Mouse (Mus musculus) forebrain, embryonic 13.5 days (tissue): Measurements from ENCODE around the gene Cdhr3. TPM values are rescaled to one million over a fixed set of nuclear protein-coding genes. Genes with fewer than 3 reads are reported as not detected.

Source experiments
- ATAC-seq: fragments of 200-750 bp; cut with Nextera tagmentation; 2 replicates; pipeline ENCODE4 v1.8.0; 2017
- H3K27ac ChIP-seq: fragments of 300-500 bp; sonication (generic); 2 replicates; pipeline ENCODE4 v1.5.1; 2015; ENCODE audit warnings: inconsistent platforms, mild to moderate bottlenecking, moderate library complexity
- H3K27me3 ChIP-seq: fragments of 300-500 bp; sonication (generic); 2 replicates; pipeline ENCODE4 v1.6.1; 2015; ENCODE audit warnings: mild to moderate bottlenecking, inconsistent platforms
- H3K36me3 ChIP-seq: fragments of 300-500 bp; sonication (generic); 2 replicates; pipeline ENCODE4 v1.6.1; 2015; ENCODE audit warnings: mild to moderate bottlenecking, inconsistent platforms; ENCODE audit not compliant: poor library complexity, severe bottlenecking
- H3K4me1 ChIP-seq: fragments of 300-500 bp; sonication (generic); 2 replicates; pipeline ENCODE4 v1.6.1; 2015; ENCODE audit warnings: inconsistent platforms
- H3K4me2 ChIP-seq: fragments of 300-500 bp; sonication (generic); 2 replicates; pipeline ENCODE4 v1.6.1; 2015; ENCODE audit warnings: inconsistent platforms, mild to moderate bottlenecking, moderate library complexity
- H3K4me3 ChIP-seq: fragments of 300-500 bp; sonication (generic); 2 replicates; pipeline ENCODE4 v1.5.1; 2015; ENCODE audit warnings: mild to moderate bottlenecking, inconsistent platforms
- H3K9ac ChIP-seq: fragments of 300-500 bp; sonication (generic); 2 replicates; pipeline ENCODE4 v1.6.1; 2015; ENCODE audit warnings: mild to moderate bottlenecking, inconsistent platforms
- H3K9me3 ChIP-seq: fragments of 300-500 bp; sonication (generic); replicated peaks from 2 replicates; pipeline ENCODE4 v1.6.1; 2016; ENCODE audit warnings: inconsistent platforms
- WGBS: fragments of 180-500 bp; shearing (Covaris S2); methylation state at CpG from one replicate; pipeline ENCODE4 v1.1.7; 2015; 5-methylcytosine and 5-hydroxymethylcytosine counted together
- microRNA-seq: library from miRNA; unstranded; fragments of <30 nt; microRNA quantifications from one replicate; pipeline ENCODE4, GENCODE M21; 2016
- polyA plus RNA-seq: library from polyadenylated mRNA; unstranded; fragments of >200 nt; fragmentation: Nextera tagmentation; extraction: Ambion mirVana; gene quantifications from 2 replicates; pipeline ENCODE4 v1.2.1, GENCODE M21; 2015

Gene Cdhr3
- polyA plus RNA-seq, 1 experiment from 2014 or later: 0.13 TPM

- no peak overlapping the region for H3K27ac ChIP-seq
- no peak overlapping the region for H3K4me3 ChIP-seq
- ATAC-seq: no peak
- H3K9me3 ChIP-seq: no peaks in the 10 kb centered on the region
- no peaks in the 10 kb centered on the region for H3K27me3 ChIP-seq
- H3K4me1 ChIP-seq: no peaks in the 10 kb centered on the region
- H3K36me3 ChIP-seq: no peaks in the 10 kb centered on the region
- no peak overlapping the region for H3K9ac ChIP-seq
- 70% methylated on average over 12 of the region's 12 CpGs for WGBS
- H3K4me2 ChIP-seq: no peak overlapping the region
Measured at GRCm38 (mm10) chr12:32989731-32990130, 102.9 kb downstream of the Cdhr3 start.

GRCm38 (mm10) chr12:32986284-32986683, 106.4 kb downstream of the Cdhr3 start:
- Histone ChIP-seq H3K27me3 (no peaks in the 10 kb centered on the region), H3K27ac (no peak overlapping the region), H3K4me2 (no peak overlapping the region), H3K4me3 (no peak overlapping the region), H3K36me3 (no peaks in the 10 kb centered on the region), H3K9me3 (no peaks in the 10 kb centered on the region), H3K9ac (no peak overlapping the region), H3K4me1 (0 out of 2 replicates have a peak, but pooled peaks cover 5% of the 10 kb centered on the region)
- WGBS: 72% methylated on average over 1 of the region's 1 CpGs
- ATAC-seq: no peak

Small RNA genes lying within 50 kb of the gene (microRNA-seq; reads per million reads assigned to microRNA genes)
- not detected for gene Gm22904

Other genes with a start within 250 kb of the Cdhr3 start
- gene Sypl, start 139.0 kb downstream of the Cdhr3 start, polyA plus RNA-seq: 41.1 and 41.2 TPM in 2 replicates
- gene Atxn7l1, start 54.8 kb upstream of the Cdhr3 start, polyA plus RNA-seq: 13.9 and 15.4 TPM in 2 replicates